8 mouse cellular contexts compared by ENCODE assay signal in genomic region chr13:31808116-31808803, GRCm38 (mm10). TPM values are rescaled to one million over a fixed set of nuclear protein-coding genes. Genes with fewer than 3 reads are reported as not detected.
DNase-seq lines count a peak whose midpoint lies in the region; ATAC-seq lines count a peak whose summit lies in the region.

No protein-coding gene starts in this region.

- peak overlapping the region; percentile 47 for H3K4me3 ChIP-seq in stomach, embryonic 14.5 days (ENCODE audit: low read depth, low read length)

- H3K27ac ChIP-seq in stomach, embryonic 14.5 days (ENCODE audit: low read length): no peak overlapping the region

- no peaks in the 10 kb centered on the region for H3K9me3 ChIP-seq in stomach, embryonic 14.5 days (ENCODE audit: control insufficient read depth, low read depth, low read length)

- peak overlapping the region; percentile 55; the same call in 1 of the 2 replicates for H3K9ac ChIP-seq in stomach, embryonic 14.5 days (replicated peaks; ENCODE audit: low read depth, low read length)

- DNase-seq in gastrocnemius, adult 18-20 months (ENCODE audit: low spot score): peak; percentile 48
- no peak for DNase-seq in gastrocnemius, adult 8-10 months (ENCODE audit: low spot score in 2 of 2)
- DNase-seq in adrenal gland, adult 2 months: peak; percentile 84
- peak; percentile 56 for DNase-seq in gastrocnemius, postnatal 14 days
- DNase-seq in kidney, adult 18-20 months: peak; percentile 64
- DNase-seq in lung, postnatal 10 days: peak; percentile 44
- no peak for DNase-seq in spleen, postnatal 14 days (ENCODE audit: low spot score in 2 of 2)

- no peaks in the 10 kb centered on the region for H3K36me3 ChIP-seq in stomach, embryonic 14.5 days (ENCODE audit: control insufficient read depth, insufficient read depth, low read length)

- intact Hi-C loops in gastrocnemius, postnatal 14 days (cut with DNase I; ENCODE audit: low total_unique reads): no loop called here

- peaks cover 52% of the 10 kb centered on the region for H3K27me3 ChIP-seq in stomach, embryonic 14.5 days (ENCODE audit: control insufficient read depth, insufficient read depth, low read length)

- ATAC-seq in stomach, embryonic 14.5 days (ENCODE audit: insufficient number of reproducible peaks, insufficient read depth, low FRiP score, low read depth): no peak

- peaks cover 2% of the 10 kb centered on the region; the same call in 1 of the 2 replicates for H3K4me1 ChIP-seq in stomach, embryonic 14.5 days (ENCODE audit: control insufficient read depth, insufficient read depth, low read length)

- 1% methylated on average over 72 of the region's 73 CpGs for WGBS in stomach, embryonic 14.5 days

- peak overlapping the region; percentile 99 for H3K4me2 ChIP-seq in stomach, embryonic 14.5 days (replicated peaks; ENCODE audit: low read depth, low read length)

RNA-seq across cellular contexts. Expression of gene Foxc1, which starts 1.8 kb away (rescaled TPM):
- total RNA-seq in gastrocnemius, adult 18-20 months (2021): under 1 TPM; 0.75 to 0.88 TPM
- total RNA-seq in gastrocnemius, adult 8-10 months (2022): under 1 TPM; 0.39 to 0.83 (median 0.65) TPM
- 1 to 10 TPM; 6.6 to 7.3 TPM for total RNA-seq in adrenal gland, adult 2 months (2021)
- 10.9 and 11.3 TPM in 2 replicates for polyA plus RNA-seq in adrenal gland, adult 2 months (2012; rRNA removed)
- total RNA-seq in gastrocnemius, postnatal 14 days (2021): 1 to 10 TPM; 1.3 to 1.4 TPM
- 0.33 and 0.55 TPM in 2 replicates for polyA plus RNA-seq in stomach, embryonic 14.5 days (2014; fragmentation: Nextera tagmentation; extraction: Ambion mirVana)

Comparison
In these comparisons a context has a peak if more than half of its experiments do, and no peak if none do; other contexts are left out.
1. DNase-seq: peak in gastrocnemius, adult 18-20 months (single experiment), adrenal gland, adult 2 months (single experiment), gastrocnemius, postnatal 14 days (single experiment), kidney, adult 18-20 months (single experiment) and lung, postnatal 10 days (single experiment); none in gastrocnemius, adult 8-10 months (0 of 2) and spleen, postnatal 14 days (0 of 2).